Mouse (Mus musculus): ENCODE measurements at regions not wholly inside any gene's neighbourhood (a gene's known extent, or its start where the extent isn't known, plus 50 kb on each side); places are given as distances from the start of the nearest gene placed in this dataset.

DNA sequence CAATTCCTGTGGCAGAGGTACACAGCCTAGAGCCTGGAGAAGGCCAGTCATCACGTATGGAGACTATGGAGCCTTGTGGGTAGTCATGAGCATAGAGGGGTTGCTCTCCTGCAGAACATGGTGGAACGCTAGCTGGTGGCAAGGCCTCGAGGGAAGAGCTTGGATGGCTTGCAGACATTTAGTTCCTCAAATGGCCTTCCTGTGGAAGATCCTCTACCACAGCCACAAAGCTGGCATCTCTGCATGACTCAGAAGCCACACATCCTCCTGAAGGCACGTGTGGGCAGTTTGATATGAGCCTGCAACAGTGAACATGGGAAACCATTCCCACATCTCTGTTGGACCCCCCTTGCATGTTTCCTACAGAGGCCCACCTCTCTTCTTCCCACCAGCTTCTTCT lies 547.9 kb upstream of the Lrrc6 start:
- DNase-seq (ENCODE audit: low spot score), result no peak

DNA sequence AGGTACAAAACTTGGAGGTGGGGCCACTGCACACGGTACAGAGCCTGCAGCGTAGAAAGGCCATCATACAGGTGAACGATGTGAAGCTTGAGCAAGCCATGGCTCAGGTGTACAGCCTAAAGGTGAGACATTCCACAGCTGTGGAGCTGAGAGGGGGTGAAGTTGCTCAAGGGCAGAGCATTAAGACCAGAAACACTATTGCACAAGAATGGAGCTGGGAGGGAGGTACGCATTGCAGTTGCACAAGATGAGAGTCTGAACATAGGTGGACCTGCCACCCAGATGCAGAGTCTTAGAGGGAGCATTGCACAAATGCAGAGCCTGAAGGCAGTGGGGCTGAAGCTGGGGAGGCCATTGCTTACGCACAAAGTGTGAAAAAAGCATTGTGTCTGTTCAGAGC lies 547.4 kb upstream of the Lrrc6 start:
- DNase-seq (ENCODE audit: low spot score), result no peak

DNA sequence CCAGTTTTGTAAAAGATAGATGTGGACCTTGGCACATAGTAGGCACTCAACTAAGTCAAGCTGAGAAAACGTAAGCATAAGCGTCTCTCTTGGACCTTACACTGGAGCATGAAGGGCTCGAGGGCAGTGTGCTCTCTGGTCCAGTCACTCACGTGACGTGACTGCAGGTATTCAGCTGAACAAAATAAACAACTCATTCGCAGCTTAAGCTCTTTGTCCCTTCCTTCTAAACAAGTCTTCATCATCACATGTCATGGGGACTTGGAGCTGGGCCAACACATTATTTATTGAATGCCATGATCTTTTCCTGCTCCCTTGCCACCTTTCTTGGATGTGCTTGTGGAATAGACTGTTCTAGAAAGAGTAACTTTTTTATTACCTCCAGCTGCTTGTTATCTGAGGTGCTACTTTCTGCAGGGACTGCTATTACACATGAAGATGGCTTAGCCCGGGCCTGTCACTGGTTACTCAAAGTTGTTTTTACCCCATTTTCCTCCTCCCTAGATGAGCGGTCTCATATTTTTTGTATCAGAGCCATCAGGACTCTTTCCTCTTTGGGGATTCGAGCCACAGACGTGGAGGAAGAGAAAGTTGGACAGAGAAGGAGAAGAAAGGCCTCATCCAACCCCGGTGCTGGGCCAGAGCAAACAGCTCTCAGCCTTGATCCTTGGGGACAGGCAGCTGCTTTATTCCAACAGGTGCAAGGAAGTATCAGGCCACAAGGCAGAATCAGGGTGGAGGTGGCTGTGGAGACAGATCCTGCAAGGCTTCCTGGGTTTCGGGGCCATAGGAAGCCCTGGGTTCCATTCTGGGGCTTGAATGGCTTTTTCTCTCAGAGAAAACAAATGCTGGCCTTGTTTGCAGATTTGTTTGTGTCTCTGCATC lies 545.5 kb upstream of the Lrrc6 start:
- no peak for DNase-seq (ENCODE audit: low spot score)

DNA sequence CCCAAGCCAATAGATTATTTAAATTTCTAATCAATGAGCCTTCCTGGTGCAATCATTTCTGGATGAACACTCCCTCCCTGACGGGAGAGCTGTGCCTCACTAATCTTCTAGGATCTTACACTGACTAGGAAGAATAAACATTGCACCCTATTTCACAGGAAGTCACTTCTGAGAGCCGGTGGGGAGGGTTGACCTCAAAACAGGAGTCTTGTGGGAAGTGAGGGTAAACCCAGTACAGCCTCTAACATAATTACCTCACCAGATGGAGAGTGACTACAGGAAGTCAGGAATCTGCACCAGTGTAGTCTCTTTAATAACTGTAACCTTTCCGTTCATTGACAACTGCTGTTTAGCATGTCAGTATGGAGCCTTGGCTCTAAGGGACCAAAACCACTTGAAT lies 544.6 kb upstream of the Lrrc6 start:
- DNase-seq (ENCODE audit: low spot score), result no peak

DNA sequence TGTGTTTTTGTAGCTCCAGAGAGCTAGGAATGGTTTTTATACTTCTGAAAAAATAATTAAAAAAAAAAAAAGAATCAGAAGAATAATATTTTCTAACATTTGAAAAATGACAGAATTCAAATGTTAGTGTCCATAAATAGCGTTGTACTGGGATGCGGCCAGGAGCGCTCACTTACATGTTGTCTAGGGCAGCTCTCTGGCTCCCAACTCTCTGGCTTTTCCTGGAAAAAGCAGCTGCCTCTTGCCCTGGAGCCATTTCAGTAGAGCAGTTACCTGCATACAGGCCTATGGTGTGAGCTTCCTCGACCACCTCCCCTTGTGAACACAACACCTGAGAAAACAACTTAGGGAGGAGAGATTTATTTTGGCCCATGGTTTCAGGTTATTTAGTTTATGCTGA lies 544.1 kb upstream of the Lrrc6 start:
- no peak for DNase-seq (ENCODE audit: low spot score)

DNA sequence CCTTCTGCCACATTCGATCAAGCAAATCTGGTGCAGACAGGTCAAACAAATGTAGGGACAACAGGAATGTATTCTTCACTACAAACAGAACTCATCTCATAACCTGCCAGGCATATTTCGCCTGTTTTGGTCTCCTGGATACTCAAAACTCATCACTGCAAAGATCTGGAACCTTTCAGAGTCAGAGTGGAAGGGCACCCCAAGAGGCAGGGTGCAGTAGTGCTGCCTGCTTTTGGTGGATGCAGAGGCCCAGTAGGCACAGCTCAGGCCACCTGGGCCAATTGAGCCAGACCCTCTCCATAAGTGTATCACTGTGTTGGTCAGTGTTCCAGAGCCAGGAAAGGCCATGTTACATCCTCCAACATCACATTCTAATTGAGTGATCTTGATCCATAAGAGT lies 541.4 kb upstream of the Lrrc6 start:
- no peak for DNase-seq (ENCODE audit: low spot score)

DNA sequence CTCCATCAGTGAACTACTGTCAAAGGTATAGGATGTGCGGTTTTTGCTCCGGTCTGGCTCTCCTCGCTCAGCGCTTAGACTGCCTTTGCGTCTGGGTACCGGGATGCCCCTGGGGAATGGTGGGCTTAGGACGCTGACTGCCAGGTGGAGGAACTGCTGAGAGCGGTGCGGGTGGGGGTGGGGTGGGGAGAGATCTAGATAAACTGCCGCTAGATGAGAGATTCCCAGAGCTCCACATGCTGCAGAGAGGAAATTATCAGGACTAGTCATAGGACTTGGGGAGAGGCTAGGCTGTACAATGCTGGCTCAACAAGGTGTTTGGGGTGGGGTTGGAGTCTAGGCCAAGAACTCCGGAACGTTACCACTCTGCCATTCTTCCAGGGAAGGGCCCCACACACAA lies 539.5 kb upstream of the Lrrc6 start:
- DNase-seq (ENCODE audit: low spot score), result no peak

DNA sequence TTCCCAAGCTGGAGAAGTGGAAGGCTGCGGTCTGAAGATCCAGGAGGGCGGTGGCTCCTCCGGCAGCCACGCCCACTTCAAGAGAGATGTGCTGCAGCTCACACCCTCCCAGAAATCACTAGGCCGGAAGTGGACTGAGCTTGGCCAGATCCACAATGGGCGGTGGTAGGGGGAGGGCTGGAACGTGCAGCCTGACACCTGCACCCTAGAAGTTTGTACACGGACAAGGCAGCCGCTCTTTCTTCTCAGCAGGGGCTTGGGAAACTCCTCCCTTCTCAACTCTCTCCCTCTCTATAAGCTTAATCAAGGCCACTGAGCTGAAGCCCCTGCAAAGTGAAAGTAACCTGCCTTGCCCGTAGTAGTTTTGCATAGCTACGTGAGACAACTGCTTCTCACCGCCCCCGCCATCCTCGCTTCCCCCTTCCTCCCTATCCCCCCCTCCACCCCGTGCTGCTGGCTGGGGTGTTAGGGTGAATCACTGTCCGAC lies 538.8 kb upstream of the Lrrc6 start:
- DNase-seq (ENCODE audit: low spot score), result peak; percentile 54

DNA sequence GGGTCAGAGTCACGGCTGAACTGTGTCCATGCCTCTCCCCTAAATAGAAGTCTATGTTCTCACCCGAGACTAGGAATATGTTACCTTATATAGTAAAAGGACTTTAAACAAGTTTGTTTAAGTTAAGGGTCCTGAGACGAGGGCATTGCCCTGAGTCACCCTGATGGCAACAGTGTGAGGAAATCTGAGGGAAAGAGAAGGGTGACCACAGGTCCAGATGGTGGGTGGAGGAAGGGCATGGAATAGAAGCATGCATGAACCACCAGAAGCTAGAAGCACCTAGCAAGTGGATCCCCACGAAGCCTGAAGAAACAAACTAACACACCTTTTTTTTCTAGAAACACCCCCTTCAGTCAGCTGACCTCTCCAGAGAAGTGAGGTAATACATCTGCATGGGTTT lies 536.9 kb upstream of the Lrrc6 start:
- DNase-seq (ENCODE audit: low spot score), result no peak

DNA sequence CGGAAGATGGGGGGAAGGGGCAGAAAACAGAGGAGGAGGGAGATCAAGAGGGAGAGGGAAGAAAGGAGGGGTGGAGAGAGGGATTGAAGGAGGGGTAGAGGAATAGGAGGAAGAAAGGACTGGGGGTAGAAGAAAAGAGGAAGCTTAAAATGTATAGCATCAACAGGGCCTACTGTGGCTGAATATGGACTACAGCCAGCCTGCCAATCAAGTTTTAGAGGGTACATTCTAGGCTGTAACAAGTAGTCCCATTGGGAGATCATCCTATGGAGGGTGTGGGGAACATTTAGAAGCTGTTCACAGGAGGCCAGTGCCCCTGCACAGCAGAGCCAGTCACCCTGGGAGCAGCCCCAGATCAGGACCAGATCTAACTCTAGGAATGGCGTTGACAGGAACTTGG lies 535.6 kb upstream of the Lrrc6 start:
- DNase-seq (ENCODE audit: low spot score), result no peak

DNA sequence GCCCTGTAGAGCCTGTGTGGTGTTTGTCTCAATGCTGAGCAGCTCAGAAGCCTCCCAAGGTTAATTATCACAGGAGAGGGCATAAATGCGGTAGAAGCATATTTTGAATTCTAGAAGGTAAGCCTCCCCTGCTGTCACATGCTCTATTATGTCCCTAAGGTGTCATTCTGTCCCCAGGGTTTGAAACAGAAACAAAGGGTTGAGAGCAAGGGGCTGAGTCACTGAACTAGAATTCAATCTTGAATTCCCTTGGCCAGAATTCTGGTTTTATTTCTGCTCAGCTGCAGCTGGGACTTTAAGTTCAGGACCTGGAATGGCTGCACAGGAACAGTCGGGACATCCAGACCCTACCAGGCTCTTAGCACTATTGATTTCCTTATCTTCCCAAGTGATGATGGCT lies 533.2 kb upstream of the Lrrc6 start:
- no peak for DNase-seq (ENCODE audit: low spot score)

DNA sequence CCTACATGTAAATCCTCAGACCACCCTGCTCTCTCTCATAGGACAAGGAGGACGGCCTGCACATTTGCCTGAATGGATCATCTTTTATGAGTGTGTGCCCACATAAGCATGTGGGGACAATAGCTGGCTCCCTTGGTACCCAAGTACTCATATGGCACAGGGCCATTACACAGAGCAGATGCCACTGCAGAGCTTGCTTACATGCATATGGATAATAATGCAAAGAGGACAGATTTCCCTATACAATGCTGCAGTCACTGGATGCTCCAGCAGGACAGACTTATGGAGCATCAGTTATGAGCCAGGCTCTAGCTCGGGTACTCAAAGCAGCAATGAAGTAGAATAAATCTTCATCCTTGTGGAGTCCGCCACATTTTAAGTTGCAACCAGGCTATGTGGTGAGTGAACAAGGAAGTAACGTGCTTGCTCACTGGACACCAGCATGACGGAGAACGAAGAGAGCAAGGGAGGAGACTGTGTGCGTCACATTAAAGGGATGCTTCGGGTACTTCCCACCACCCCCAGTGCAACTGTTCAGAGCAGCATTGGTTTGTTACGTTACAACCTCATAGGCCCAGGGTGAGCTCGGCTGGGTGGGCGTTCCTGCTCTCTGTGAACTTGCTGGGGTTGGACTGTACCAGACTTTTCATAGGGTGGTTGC lies 531.3 kb upstream of the Lrrc6 start:
- DNase-seq (ENCODE audit: low spot score), result no peak

DNA sequence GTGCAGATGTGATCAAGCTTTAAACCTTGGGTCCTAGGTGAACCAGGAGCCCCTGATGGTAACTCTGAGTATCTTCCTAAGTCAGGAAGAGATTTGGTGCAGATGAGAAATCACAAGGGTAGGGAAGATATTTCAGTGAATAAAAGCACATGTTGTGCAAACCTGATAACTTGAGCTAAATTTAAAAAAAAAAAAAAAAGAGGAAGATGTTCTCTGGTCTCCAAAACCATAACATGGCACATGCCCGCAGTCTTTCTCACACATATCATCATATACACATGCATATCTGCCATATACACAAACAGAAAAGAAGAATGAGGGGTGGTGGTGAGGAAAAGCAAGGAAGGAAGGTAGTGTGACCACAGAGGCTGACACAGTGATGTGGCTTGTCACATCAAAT lies 530.3 kb upstream of the Lrrc6 start:
- no peak for DNase-seq (ENCODE audit: low spot score)

DNA sequence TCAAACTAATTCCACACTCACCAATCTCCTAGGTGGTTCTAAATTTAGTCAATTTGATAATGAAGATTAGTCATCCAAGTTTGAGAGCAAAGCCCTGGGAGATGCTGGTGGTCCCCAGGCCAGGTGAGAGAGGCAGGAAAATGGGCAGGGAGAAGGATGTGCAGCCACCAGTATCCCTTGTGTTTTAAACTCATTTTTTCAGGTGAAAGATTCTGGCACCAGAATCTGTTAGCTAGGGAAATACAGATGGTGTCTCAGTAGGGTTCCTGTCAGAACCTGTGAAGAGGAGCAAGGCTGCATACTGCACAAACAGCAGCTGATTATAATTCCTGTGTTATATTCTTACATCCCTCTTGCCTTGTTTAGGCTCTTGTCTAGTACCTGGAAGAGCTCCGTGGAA lies 527.5 kb upstream of the Lrrc6 start:
- DNase-seq (ENCODE audit: low spot score), result no peak

DNA sequence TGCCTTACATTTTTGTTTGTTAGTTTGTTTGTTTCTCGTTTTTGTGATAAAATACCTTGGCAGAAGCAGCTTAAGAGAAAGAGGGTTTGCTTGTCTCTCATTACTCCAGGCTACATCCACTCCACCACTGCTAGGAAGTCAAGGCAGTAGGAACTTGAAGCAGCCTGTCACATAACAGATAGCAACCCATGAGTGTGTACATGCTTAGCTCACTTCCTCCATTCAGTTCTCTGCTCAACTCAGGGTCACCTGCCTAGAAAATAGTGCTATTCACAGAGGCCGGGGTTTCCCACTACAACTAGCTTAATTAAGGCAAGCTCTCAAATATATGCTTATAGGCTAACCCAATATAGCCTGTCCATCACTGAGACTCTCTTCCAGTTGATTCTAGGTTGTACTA lies 527.0 kb upstream of the Lrrc6 start:
- DNase-seq (ENCODE audit: low spot score), result no peak

DNA sequence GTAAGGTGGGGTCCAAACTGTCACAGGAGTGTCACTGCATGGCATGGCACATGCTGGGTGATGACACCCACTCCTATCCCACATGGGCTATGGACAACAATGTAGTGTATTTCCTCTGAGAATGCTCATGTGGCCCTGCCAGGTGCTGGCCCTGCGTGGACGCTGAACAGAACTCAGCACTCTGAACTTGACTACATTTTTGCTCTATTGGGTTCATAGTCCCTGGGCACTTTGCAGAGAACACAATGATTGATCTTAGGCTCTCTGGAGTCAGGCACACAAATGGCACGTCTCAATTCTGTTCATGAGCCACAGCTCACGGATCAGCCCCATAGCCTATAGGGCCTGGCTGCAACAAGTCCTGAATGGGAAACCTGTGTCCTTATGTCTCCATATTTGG lies 525.0 kb upstream of the Lrrc6 start:
- DNase-seq (ENCODE audit: low spot score), result no peak

DNA sequence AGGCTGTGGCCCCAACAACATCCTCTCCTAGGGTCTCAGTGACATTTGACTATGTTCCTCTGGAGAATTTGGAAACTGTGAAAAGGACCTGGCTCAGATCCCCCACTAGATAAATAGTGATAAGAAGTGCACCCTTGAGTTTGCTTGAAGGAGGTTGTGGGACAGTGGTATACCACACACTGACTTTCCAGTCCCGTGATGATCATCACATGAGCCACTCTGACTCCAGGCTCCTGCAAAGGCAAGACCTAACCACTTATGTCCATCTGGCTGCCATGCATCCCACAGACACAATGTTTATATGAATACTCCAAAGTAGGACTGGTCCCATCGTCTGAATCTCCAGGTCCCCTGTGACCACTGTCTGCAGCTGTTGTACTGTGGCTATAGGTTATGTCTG lies 523.7 kb upstream of the Lrrc6 start:
- DNase-seq (ENCODE audit: low spot score), result no peak

DNA sequence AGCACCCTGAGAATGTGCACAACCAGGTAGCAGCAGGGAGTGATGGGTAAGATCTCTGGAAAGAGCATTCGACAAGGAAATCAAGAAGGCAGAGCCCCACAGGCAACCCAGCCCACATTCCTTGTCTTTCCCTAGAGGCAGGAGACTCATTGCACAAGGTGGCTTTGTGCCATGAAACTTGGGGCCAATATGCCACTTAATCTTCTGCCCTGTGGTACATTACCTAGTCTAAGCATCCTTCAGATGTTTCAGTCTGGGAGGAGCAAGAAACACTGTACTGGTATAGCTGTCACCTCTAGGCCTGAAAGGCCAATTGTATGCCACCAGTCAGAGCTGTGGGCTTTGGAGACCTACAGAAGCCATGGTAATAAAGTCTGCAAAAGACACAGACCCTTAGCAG lies 522.4 kb upstream of the Lrrc6 start:
- DNase-seq (ENCODE audit: low spot score), result no peak

DNA sequence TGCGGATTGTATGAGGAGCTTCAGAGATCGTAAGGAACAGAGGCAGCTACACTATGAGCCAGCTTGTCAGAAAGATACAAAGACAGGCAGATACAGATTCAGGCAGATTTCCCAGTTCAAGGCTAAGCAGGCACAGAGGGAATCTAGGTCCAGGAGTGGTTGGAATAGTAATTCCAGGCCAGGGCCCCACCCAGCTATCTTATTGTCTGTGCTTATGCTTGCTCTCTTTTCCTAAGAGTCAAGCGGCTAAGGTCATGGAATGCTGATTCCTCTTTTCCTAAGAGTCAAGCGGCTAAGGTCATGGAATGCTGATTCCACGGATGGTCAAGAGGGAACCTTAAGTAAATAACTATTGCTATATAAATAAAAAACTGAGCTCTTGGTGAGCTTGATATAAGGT lies 520.7 kb upstream of the Lrrc6 start:
- DNase-seq (ENCODE audit: low spot score), result no peak

DNA sequence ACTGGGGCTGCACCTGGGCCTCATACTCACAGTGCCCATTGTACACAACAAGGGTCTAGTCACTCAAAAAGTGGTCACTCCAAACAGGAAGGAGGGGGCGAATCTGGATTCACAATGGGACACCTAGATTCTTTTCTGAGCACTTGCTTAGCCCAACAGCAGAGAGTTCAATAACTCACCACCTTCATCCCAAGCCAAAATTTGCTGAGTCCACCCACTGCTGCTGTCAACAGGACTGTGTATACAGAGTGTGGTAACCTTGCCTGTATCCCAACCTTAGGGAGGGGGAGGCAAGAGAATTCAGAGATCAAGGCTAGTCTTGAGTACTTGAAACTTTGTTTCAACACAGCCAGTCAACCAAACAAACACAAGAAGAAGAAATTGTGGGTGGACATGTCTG lies 519.2 kb upstream of the Lrrc6 start:
- DNase-seq (ENCODE audit: low spot score), result no peak

DNA sequence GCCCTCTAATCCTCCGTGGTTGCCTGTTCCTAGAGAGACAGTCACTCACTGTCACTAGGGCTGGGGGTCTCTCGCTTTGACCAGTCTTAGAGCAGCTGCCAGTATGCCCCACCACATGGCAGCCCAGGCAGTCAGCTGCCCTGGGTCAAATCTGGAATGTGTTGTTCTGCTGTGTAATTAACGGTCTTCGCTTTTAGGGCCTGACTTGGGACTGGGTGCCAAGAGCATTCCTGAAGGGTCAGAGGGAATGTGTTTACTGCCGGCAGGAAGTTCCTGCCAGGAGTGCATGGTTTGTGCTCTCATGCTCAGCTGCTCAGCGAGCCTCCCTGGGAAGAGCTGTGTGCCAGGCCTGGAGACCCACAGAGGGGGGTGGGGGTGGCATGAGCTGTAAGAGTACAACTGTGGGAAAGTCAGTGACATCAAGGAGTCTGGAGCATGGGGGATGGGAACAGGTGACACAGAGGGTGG lies 518.5 kb upstream of the Lrrc6 start:
- no peak for DNase-seq (ENCODE audit: low spot score)

All from urinary bladder, adult 2 months (tissue).